Mouse (Mus musculus): ENCODE data around the gene Ccdc33.

Gene Ccdc33

DNA sequence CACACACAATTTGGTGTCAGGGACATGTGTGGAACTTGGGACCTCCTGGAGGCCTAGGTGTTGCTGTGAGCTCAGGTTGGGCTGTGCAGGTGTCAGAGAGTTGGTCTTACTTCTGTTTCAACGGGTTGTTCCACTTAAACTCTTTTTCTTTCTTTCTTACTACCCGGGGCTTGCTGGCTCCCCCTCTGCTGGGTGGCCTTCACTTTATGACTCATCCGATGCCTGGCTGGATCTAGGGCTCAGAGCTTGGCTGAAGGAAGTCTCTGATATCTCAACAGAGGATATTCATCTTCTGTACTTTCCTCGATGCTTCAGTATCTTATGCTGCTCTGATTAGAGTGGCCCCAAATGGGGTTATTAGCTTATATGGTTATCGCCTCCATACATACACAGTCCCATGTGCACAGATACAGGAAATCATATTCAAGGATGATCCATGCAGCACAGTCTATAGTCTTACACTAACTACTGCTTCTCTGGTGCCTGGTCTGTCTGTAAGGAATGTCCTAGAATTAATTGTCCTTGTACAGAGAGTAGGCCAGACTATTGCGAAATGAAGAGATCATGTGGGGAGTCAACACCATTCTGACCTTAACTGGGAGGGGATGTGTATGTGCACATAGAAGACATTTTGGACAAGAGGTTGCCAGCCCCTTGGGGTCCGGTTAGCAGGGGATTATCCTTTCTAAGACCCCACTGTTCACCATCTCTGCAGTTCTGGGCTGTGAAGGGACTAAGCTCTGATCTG, 82.5 kb downstream of the Ccdc33 start:
- in situ Hi-C loops (cut with MboI; ENCODE audit: low pct_unique_long_range_greater_than_20kb in 1 of 2, low sequenced_read_pairs in 2 of 2, unreplicated experiment in 1 of 2) = loop anchor here in 1 of 2 experiments (5.0 kb wide), 1 partner anchor 166 kb away; the partner anchor contains the start of genes Islr and Islr2

DNA sequence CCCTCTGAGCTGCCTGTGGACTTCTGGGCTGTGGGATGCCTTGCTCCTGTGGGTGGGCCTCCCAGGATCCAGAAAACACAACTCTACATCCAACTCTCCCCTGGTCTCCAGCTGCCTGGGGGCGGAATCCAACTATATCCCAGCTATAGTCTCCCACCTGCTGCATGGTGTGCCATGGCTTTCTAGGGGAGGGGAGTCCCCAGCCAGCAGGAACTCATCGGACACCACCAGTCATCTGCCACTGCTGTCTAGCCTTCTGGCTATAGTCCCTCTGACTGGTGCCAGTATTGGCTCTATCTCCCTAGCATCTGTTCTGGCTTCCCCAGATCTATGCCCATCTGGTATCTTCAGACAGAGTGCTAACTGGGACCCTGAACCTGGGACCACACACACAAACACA, 83.1 kb downstream of the Ccdc33 start:
- in situ Hi-C loops (cut with MboI; ENCODE audit: low pct_unique_long_range_greater_than_20kb in 1 of 2, low sequenced_read_pairs in 2 of 2, unreplicated experiment in 1 of 2) = loop anchor here in 1 of 2 experiments (5.0 kb wide), 1 partner anchor 167 kb away; the partner anchor contains the start of genes Islr and Islr2

- in situ Hi-C loops (cut with MboI; ENCODE audit: low pct_unique_long_range_greater_than_20kb in 1 of 2, low sequenced_read_pairs in 2 of 2, unreplicated experiment in 1 of 2) = no loop called here
Observed at GRCm38 (mm10) chr9:58031895-58032294, 86.7 kb downstream of the Ccdc33 start.

DNA sequence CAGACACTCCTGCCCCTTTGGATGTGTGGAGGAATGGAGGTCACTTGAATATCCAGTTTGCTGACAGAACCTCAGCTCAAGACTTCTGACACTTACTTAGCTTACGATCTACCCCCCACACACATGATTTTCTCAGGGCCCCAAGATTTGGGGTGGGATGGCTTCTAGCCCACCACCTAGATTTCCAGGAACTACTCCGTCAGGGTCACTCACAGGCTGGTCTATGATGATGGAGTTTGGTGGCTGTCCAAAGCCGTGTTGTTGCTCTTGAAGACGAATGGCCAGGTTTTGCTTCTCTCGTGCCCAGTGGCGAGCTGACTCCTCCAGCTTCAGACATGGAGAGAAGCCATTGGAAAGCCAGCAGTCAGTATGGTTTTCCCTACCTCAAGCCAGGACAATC, 89.0 kb downstream of the Ccdc33 start:
- in situ Hi-C loops (cut with MboI; ENCODE audit: low pct_unique_long_range_greater_than_20kb in 1 of 2, low sequenced_read_pairs in 2 of 2, unreplicated experiment in 1 of 2) = no loop called here

DNA sequence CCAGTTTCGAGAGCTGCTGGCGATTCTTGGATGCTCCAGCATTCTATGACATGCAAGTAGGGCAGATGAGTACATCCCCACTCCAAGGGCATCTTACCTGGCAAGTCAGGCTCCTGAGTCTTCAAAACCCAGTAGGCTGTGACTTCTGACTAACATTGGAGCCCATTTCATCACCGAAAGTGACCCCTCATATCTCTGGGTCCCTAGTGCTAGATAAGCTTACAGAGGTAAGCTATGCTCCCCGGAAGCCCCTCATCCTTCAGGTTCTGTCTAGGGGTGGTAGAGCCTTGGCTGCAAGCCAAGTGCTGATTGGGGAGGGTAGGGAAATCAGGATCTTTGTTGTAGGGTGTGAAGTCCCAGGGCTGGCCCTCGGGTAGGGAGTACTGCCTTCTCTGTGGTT, 89.8 kb downstream of the Ccdc33 start:
- in situ Hi-C loops (cut with MboI; ENCODE audit: low pct_unique_long_range_greater_than_20kb in 1 of 2, low sequenced_read_pairs in 2 of 2, unreplicated experiment in 1 of 2) = no loop called here

GRCm38 (mm10) chr9:58027426-58028180, 91.0 kb downstream of the Ccdc33 start:
- in situ Hi-C loops (cut with MboI; ENCODE audit: low pct_unique_long_range_greater_than_20kb in 1 of 2, low sequenced_read_pairs in 2 of 2, unreplicated experiment in 1 of 2) = no loop called here

- in situ Hi-C loops (cut with MboI; ENCODE audit: low pct_unique_long_range_greater_than_20kb in 1 of 2, low sequenced_read_pairs in 2 of 2, unreplicated experiment in 1 of 2) = no loop called here
Observed at GRCm38 (mm10) chr9:58025995-58026394, 92.6 kb downstream of the Ccdc33 start.

GRCm38 (mm10) chr9:58018385-58018784, 100.2 kb downstream of the Ccdc33 start:
- in situ Hi-C loops (cut with MboI; ENCODE audit: low pct_unique_long_range_greater_than_20kb in 1 of 2, low sequenced_read_pairs in 2 of 2, unreplicated experiment in 1 of 2) = no loop called here

GRCm38 (mm10) chr9:58016962-58017361, 101.7 kb downstream of the Ccdc33 start:
- in situ Hi-C loops (cut with MboI; ENCODE audit: low pct_unique_long_range_greater_than_20kb in 1 of 2, low sequenced_read_pairs in 2 of 2, unreplicated experiment in 1 of 2) = no loop called here

GRCm38 (mm10) chr9:58015856-58016255, 102.8 kb downstream of the Ccdc33 start:
- in situ Hi-C loops (cut with MboI; ENCODE audit: low pct_unique_long_range_greater_than_20kb in 1 of 2, low sequenced_read_pairs in 2 of 2, unreplicated experiment in 1 of 2) = no loop called here

DNA sequence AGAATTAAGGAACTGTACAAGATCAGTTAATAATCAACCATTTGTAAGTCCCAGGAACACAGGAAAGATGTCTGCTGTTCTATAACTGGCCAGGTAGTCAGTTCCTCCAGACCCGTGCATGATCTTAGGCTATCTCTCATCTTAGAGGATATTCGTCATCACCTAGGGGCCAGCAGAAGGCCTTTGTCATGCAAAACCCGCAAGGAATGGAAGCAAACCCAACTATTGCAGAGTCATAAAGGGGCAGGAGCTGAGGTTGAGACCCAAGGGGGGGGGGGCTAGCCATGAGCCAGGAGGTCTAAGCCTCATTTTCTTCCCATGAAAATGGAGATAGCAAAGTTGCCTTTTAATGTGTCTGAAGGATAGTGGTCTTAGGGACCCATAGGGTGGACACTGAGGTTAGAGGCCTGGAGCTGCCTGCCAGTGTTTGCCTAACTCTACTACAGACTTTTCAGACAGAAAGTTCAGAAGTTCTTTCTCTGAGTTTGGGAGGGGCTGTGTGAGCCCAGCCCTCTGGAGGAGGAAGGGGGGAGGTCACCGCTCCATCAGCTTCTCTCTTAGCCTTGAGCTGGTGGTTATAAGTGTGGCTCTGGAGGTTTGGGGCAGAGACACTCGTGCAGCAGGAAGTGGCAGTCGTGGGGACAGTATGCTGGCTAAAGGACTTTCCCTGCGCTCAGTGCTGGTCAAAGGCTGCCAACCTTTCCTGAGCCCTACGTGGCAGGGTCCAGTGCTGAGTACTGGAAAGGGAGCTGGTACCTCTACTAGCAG, 104.0 kb downstream of the Ccdc33 start:
- in situ Hi-C loops (cut with MboI; ENCODE audit: low pct_unique_long_range_greater_than_20kb in 1 of 2, low sequenced_read_pairs in 2 of 2, unreplicated experiment in 1 of 2) = no loop called here

DNA sequence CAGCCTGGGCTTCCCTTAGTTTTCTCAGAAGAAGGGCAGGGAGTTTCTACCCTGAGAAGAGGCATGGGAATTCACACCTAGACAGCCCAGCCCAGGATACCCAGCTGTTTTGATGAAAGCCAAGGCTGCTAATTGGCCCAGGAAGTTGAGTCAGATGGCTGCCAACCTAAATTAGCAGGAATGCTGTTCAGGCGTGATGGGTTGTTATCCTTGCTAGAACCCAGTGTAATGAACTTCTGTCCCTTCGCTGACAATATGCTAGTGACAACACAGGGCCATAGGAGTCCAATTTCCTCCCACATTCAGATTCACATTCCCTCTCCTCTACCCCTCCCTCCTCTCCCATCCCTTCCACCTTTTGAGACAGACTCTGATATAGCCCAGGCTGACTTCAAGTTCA, 105.7 kb downstream of the Ccdc33 start:
- in situ Hi-C loops (cut with MboI; ENCODE audit: low pct_unique_long_range_greater_than_20kb in 1 of 2, low sequenced_read_pairs in 2 of 2, unreplicated experiment in 1 of 2) = no loop called here

DNA sequence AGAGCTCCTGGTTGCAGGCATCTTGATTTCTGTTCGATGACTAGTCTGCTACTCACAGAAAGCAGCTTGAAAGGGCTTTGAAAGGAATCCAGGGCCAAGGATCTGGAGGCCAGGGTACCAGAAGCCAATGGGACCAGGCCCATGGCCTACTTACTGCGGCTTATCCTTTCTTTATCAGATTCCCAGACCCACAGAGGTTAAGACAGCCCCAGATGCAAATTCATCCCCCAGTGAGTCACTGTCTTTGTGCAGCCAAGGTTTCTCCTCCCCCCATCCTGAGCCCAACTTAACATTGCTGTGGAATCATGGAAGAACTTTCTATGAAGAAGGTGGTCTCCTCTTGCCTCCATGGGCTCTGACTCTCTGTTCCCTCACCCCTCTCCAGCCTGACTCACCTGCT, 106.1 kb downstream of the Ccdc33 start:
- in situ Hi-C loops (cut with MboI; ENCODE audit: low pct_unique_long_range_greater_than_20kb in 1 of 2, low sequenced_read_pairs in 2 of 2, unreplicated experiment in 1 of 2) = no loop called here

DNA sequence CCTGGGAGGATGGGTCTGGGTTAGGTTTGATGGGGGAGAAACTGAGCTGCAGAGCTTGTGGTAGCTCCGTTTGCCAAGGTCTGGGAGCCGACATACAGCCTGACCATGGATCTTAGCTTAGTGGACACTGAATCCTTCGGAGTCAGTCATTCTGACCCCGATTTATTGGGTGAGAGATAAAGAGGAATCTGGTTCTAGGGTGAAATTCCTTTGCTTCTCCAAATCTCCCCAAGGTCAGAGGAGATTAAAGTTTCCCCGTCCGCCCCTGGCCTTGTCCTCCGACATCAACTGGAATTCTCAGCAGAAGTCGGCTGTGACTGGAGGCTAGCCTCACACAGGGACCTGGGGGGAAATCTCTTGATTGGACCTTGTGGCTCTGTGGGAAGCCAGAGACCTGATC, 107.1 kb downstream of the Ccdc33 start:
- in situ Hi-C loops (cut with MboI; ENCODE audit: low pct_unique_long_range_greater_than_20kb in 1 of 2, low sequenced_read_pairs in 2 of 2, unreplicated experiment in 1 of 2) = no loop called here

DNA sequence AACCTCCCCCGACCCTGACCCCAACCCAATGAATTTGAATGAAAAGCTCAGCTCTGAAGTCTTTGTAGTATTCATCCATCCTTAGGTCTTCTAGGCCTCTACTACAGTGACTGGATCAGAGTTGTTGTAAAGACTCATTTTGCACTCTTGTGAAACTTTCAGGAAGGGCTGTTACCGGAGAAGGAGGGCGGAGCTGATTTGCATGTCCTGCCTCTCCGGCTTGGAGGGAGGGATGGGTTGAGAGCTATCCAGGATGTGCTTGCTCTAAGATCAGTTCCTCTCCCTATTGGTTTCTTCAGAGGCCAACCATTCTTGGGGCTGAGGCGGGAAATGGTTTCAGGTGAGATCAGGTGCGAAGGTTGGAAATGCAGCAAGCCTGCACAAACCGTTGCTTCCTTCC, 107.6 kb downstream of the Ccdc33 start:
- in situ Hi-C loops (cut with MboI; ENCODE audit: low pct_unique_long_range_greater_than_20kb in 1 of 2, low sequenced_read_pairs in 2 of 2, unreplicated experiment in 1 of 2) = no loop called here

- in situ Hi-C loops (cut with MboI; ENCODE audit: low pct_unique_long_range_greater_than_20kb in 1 of 2, low sequenced_read_pairs in 2 of 2, unreplicated experiment in 1 of 2) = no loop called here
Observed at GRCm38 (mm10) chr9:58009588-58009987, 109.0 kb downstream of the Ccdc33 start.

DNA sequence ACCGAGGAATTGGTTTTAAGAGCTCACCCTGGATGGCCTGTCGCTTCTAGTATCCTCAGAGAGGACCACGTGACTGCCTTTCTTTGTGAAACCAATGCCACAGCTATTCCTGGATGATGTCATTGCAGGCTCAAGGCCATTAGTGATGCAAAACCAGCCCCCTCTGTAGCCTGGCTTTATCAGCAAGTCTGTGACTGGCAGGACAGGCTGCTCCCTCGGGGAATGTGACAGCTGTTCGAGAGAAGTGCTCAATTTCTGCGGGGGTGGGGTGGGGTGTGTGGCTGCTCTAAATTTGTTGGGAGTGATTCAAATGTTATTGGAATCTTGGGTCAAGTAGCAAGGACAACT, 109.6 kb downstream of the Ccdc33 start:
- in situ Hi-C loops (cut with MboI; ENCODE audit: low pct_unique_long_range_greater_than_20kb in 1 of 2, low sequenced_read_pairs in 2 of 2, unreplicated experiment in 1 of 2) = no loop called here

- in situ Hi-C loops (cut with MboI; ENCODE audit: low pct_unique_long_range_greater_than_20kb in 1 of 2, low sequenced_read_pairs in 2 of 2, unreplicated experiment in 1 of 2) = no loop called here
Observed at GRCm38 (mm10) chr9:58008336-58009014, 110.1 kb downstream of the Ccdc33 start.
